Mouse (Mus musculus): ENCODE results near the gene Tle6.

Gene Tle6

GRCm38 (mm10) chr10:81588739-81589138 lies 12.1 kb downstream of the Tle6 start:
- DNase-seq = no peak

- no peak for DNase-seq
Measured at GRCm38 (mm10) chr10:81583347-81583746, 17.5 kb downstream of the Tle6 start.

GRCm38 (mm10) chr10:81580441-81581070 lies 20.3 kb downstream of the Tle6 start:
- peak; percentile 63 for DNase-seq

- no peak for DNase-seq
Measured at GRCm38 (mm10) chr10:81579967-81580366, 20.9 kb downstream of the Tle6 start.

GRCm38 (mm10) chr10:81575695-81576094 lies 25.2 kb downstream of the Tle6 start:
- DNase-seq = peak; percentile 45

GRCm38 (mm10) chr10:81575208-81575631 lies 25.7 kb downstream of the Tle6 start:
- DNase-seq = peak; percentile 79

- DNase-seq = no peak
Measured at GRCm38 (mm10) chr10:81574081-81575056, 26.5 kb downstream of the Tle6 start, which contains the start of gene Tle2. Gene Tle2 (plus strand): TSS chr10:81574561.

GRCm38 (mm10) chr10:81572975-81573374 lies 27.9 kb downstream of the Tle6 start:
- peak; percentile 64 for DNase-seq

- peak; percentile 39 for DNase-seq
Measured at GRCm38 (mm10) chr10:81572133-81572671, 28.7 kb downstream of the Tle6 start.

- DNase-seq = peak; percentile 99
Measured at GRCm38 (mm10) chr10:81571501-81571876, 29.4 kb downstream of the Tle6 start.

GRCm38 (mm10) chr10:81570831-81571500 lies 29.9 kb downstream of the Tle6 start:
- DNase-seq = peak; percentile 98

- no peak for DNase-seq
Measured at GRCm38 (mm10) chr10:81570238-81570800, 30.6 kb downstream of the Tle6 start.

- no peak for DNase-seq
Measured at GRCm38 (mm10) chr10:81569507-81570237, 31.2 kb downstream of the Tle6 start.

GRCm38 (mm10) chr10:81568381-81569191 lies 32.3 kb downstream of the Tle6 start:
- peak; percentile 86 for DNase-seq

- DNase-seq = no peak
Measured at GRCm38 (mm10) chr10:81565257-81566228, 35.3 kb downstream of the Tle6 start.

GRCm38 (mm10) chr10:81564734-81565133 lies 36.1 kb downstream of the Tle6 start:
- DNase-seq = peak; percentile 63

- DNase-seq = peak; percentile 81
Measured at GRCm38 (mm10) chr10:81564216-81564615, 36.7 kb downstream of the Tle6 start.

- DNase-seq = no peak
Measured at GRCm38 (mm10) chr10:81563481-81563880, 37.4 kb downstream of the Tle6 start.

GRCm38 (mm10) chr10:81562411-81562810 lies 38.5 kb downstream of the Tle6 start:
- DNase-seq = no peak

Measured in kidney, postnatal 14 days (tissue).